Mouse (Mus musculus) bone marrow, adult 2 months (tissue): ENCODE results near the gene Sh3bgrl2.

Source experiments
- CTCF ChIP-seq: fragments of 200-500 bp; IDR thresholded peaks from 2 replicates; pipeline ENCODE4 v1.5.1; 2011; ENCODE audit warnings: low read length, control low read depth; ENCODE audit not compliant: control insufficient read depth, insufficient read depth
- POLR2A ChIP-seq: fragments of 200-500 bp; IDR thresholded peaks from 2 replicates; pipeline ENCODE4 v1.6.1; 2011; ENCODE audit warnings: low read depth, mild to moderate bottlenecking, control low read depth, low read length, borderline replicate concordance; ENCODE audit not compliant: control insufficient read depth

DNA sequence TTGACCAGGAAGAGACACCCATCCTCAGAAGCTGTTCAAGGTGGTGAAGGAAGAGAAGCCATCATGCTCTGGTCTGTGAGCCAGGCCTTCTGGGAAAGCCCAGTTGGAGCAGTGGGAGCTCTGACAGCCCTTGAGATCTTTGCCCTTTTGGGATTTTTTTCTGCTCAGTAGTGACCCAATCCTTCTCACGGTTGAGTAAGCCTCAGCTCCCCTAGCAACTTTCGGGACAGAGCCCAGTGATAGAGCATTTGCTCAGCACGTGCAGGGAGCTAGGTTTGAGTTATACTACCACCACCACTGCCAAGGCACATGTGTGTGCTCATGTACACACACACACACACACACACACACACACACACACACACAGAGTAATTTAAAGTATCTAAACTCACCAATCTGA, 131.5 kb downstream of the Sh3bgrl2 start:
- TF ChIP-seq CTCF: no peak
- TF ChIP-seq POLR2A: no peak
